Mouse (Mus musculus): ENCODE data around the gene Fignl2. TPM values are rescaled to one million over a fixed set of nuclear protein-coding genes. Genes with fewer than 3 reads are reported as not detected.
"Not testable (repeated sequence)": the region's sequence is repeated elsewhere in the genome, so short reads cannot be mapped to it uniquely, and the experiment has no call there.

The Fignl2 gene
- polyA plus RNA-seq, 1 experiment from 2014 or later, result 2.1 TPM

GRCm38 (mm10) chr15:101115511-101116110 is 37.2 kb upstream of the Fignl2 start, which contains the start of gene Ankrd33:
Gene Ankrd33, plus strand, starts transcription at chr15:101115755.
- no peak within 1 kb of the TSS for H3K27ac ChIP-seq (ENCODE audit: low read depth, low read length)
- no peak within 1 kb of the TSS for H3K9ac ChIP-seq (ENCODE audit: low read depth, low read length)
- no peaks in the 10 kb centered on the region for H3K4me1 ChIP-seq (replicated peaks; ENCODE audit: control insufficient read depth, insufficient read depth, low read length)
- H3K4me2 ChIP-seq (replicated peaks; ENCODE audit: low read depth, low read length), result no peak within 1 kb of the TSS
- H3K9me3 ChIP-seq (ENCODE audit: control insufficient read depth, low read length), result no peaks in the 10 kb centered on the region
- 78% methylated on average over 5 of the region's 5 CpGs for WGBS
- no peaks in the 10 kb centered on the region for H3K27me3 ChIP-seq (ENCODE audit: control insufficient read depth, insufficient read depth, low read length)
- no peak within 1 kb of the TSS for H3K4me3 ChIP-seq (ENCODE audit: low read depth, low read length)
- DNase-seq (ENCODE audit: low spot score) (no peak), ATAC-seq (ENCODE audit: low FRiP score) (no peak)
- H3K36me3 ChIP-seq (ENCODE audit: control insufficient read depth, insufficient read depth, low read length), result no peaks in the 10 kb centered on the region

DNA sequence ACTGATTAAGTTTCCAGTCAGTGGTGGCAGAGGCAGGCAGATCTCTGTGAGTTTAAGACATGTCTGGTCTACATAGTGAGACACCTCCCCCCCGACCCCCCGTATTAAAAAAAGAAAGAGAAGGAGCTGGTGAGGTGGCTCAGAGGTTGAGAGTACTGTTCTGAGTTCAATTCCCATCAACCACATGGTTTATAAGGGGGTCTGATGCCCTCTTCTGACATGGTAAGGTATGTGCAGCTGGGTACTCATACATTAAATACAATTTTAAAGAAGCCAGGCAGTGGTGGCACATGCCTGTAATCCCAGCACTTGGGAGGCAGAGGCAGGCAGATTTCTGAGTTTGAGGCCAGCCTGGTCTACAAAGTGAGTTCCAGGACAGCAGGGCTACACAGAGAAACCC is 35.4 kb upstream of the Fignl2 start:
- H3K4me3 ChIP-seq (ENCODE audit: low read depth, low read length); DNase-seq (ENCODE audit: low spot score): not testable (repeated sequence)
- 91% methylated on average over 2 of the region's 2 CpGs for WGBS

DNA sequence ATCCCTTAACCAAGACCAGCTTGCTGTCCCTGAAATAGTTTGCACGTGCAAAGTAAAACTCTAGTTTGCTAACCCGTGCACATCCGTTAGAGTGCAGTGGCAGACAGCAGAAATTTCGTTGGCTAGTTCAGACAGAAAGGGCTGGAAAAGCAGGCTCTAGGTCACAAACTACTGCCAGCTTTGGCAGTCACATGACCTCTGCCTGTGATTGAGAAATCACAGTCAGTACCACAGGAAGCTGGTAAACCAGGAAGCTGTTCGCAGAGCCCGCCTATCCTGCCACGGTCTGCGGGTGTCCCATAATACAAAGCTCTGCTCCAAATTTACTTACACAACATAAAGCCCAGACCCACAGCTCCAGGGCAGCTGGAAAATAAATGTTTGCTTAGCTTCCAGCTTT is 34.8 kb upstream of the Fignl2 start:
- no peak for ATAC-seq (ENCODE audit: low FRiP score)
- Histone ChIP-seq H3K4me1 (replicated peaks; ENCODE audit: control insufficient read depth, insufficient read depth, low read length) (no peaks in the 10 kb centered on the region), H3K4me2 (replicated peaks; ENCODE audit: low read depth, low read length) (no peak overlapping the region), H3K27ac (ENCODE audit: low read depth, low read length) (no peak overlapping the region), H3K4me3 (ENCODE audit: low read depth, low read length) (no peak overlapping the region), H3K9ac (ENCODE audit: low read depth, low read length) (no peak overlapping the region), H3K36me3 (ENCODE audit: control insufficient read depth, insufficient read depth, low read length) (no peaks in the 10 kb centered on the region), H3K9me3 (ENCODE audit: control insufficient read depth, low read length) (no peaks in the 10 kb centered on the region), H3K27me3 (ENCODE audit: control insufficient read depth, insufficient read depth, low read length) (no peaks in the 10 kb centered on the region)
- DNase-seq (ENCODE audit: low spot score), result no peak
- WGBS, result 81% methylated on average over 8 of the region's 8 CpGs

More for the DNA sequence above, 35.4 kb upstream of the Fignl2 start:
- H3K9ac ChIP-seq (ENCODE audit: low read depth, low read length); H3K27me3 ChIP-seq (ENCODE audit: control insufficient read depth, insufficient read depth, low read length); H3K9me3 ChIP-seq (ENCODE audit: control insufficient read depth, low read length); H3K4me1 ChIP-seq (replicated peaks; ENCODE audit: control insufficient read depth, insufficient read depth, low read length); ATAC-seq (ENCODE audit: low FRiP score); H3K4me2 ChIP-seq (replicated peaks; ENCODE audit: low read depth, low read length); H3K36me3 ChIP-seq (ENCODE audit: control insufficient read depth, insufficient read depth, low read length); H3K27ac ChIP-seq (ENCODE audit: low read depth, low read length): not testable (repeated sequence)

DNA sequence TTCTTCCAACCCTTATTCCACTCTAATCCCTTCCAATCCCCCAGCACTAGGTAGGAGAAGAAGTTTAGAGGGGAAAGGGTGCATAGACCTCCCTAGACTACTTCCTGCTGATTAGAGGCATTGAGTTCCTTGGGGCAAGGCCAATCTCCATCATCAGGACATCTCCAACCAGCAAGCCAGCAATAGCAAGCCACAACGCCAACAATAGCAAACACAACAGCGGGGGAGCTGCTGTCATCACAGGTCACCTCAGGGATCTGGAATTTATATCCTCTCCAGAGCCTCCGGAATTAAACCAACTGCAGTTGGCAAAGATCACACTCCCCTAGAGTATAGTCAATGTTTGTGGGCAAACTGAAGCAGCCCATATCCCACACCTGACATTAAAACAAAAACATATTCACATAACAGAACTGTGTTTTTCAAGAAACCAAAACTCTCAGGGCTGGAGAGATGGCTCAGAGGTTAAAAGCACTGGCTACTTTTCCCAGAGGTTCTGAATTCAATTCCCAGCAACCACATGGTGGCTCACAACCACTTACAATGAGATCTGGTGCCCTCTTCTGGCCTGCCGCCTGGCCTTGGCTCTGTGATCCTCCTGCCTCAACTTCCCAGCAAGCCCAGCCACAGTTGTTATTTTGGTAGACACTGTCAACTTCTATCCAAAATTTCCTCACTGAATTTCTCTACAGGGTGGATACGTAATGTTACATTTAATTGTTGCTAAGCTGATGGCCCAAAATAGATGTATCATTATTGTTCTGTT is 29.7 kb upstream of the Fignl2 start:
- no peak for DNase-seq (ENCODE audit: low spot score)
- no peaks in the 10 kb centered on the region for H3K9me3 ChIP-seq (ENCODE audit: control insufficient read depth, low read length)
- no peaks in the 10 kb centered on the region; the same call in 1 of the 2 replicates for H3K4me1 ChIP-seq (replicated peaks; ENCODE audit: control insufficient read depth, insufficient read depth, low read length)
- no peak overlapping the region for H3K4me3 ChIP-seq (ENCODE audit: low read depth, low read length)
- no peak overlapping the region for H3K9ac ChIP-seq (ENCODE audit: low read depth, low read length)
- H3K27me3 ChIP-seq (ENCODE audit: control insufficient read depth, insufficient read depth, low read length), result no peaks in the 10 kb centered on the region
- H3K4me2 ChIP-seq (replicated peaks; ENCODE audit: low read depth, low read length), result no peak overlapping the region
- WGBS, result 86% methylated on average over 5 of the region's 5 CpGs
- H3K36me3 ChIP-seq (ENCODE audit: control insufficient read depth, insufficient read depth, low read length), result no peaks in the 10 kb centered on the region
- no peak overlapping the region for H3K27ac ChIP-seq (ENCODE audit: low read depth, low read length)
- ATAC-seq (ENCODE audit: low FRiP score), result no peak

GRCm38 (mm10) chr15:101106011-101106410 is 27.6 kb upstream of the Fignl2 start:
- no peak overlapping the region for H3K27ac ChIP-seq (ENCODE audit: low read depth, low read length)
- H3K4me1 ChIP-seq (replicated peaks; ENCODE audit: control insufficient read depth, insufficient read depth, low read length), result no peaks in the 10 kb centered on the region; the same call in 1 of the 2 replicates
- DNase-seq (ENCODE audit: low spot score) (no peak), ATAC-seq (ENCODE audit: low FRiP score) (no peak)
- H3K9me3 ChIP-seq (ENCODE audit: control insufficient read depth, low read length), result no peaks in the 10 kb centered on the region
- no peaks in the 10 kb centered on the region for H3K27me3 ChIP-seq (ENCODE audit: control insufficient read depth, insufficient read depth, low read length)
- no peaks in the 10 kb centered on the region for H3K36me3 ChIP-seq (ENCODE audit: control insufficient read depth, insufficient read depth, low read length)
- no peak overlapping the region for H3K9ac ChIP-seq (ENCODE audit: low read depth, low read length)
- H3K4me2 ChIP-seq (replicated peaks; ENCODE audit: low read depth, low read length), result no peak overlapping the region
- WGBS, result 86% methylated on average over 10 of the region's 10 CpGs
- no peak overlapping the region for H3K4me3 ChIP-seq (ENCODE audit: low read depth, low read length)

DNA sequence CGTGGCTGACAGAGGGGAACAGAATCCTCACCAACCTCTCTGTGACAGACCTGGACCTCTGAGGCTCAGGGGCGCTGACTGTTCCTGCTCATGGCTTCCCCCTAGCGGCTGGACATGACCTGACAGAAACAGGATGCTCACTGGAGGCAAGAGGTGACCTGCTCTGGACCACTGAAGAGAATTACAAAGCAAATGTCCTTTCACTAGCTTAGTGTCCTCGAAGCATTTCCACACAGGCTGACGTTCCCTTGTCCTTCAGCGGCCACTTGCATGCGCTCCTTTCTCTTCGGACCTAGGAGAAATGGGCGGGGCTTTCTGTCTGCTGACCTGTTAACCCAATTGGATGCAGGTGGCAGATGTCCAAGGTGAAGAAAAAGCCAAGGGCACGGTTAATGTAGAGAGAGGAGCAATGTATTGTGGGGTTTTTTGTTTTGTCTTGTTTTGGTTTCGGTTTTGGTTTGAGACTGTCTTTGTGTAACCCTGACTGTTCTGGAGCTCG is 27.2 kb upstream of the Fignl2 start:
- 17% methylated on average over 12 of the region's 12 CpGs for WGBS
- peak; percentile 84 for DNase-seq (ENCODE audit: low spot score)
- no peaks in the 10 kb centered on the region; the same call in 1 of the 2 replicates for H3K4me1 ChIP-seq (replicated peaks; ENCODE audit: control insufficient read depth, insufficient read depth, low read length)
- H3K27ac ChIP-seq (ENCODE audit: low read depth, low read length), result no peak overlapping the region
- no peaks in the 10 kb centered on the region for H3K27me3 ChIP-seq (ENCODE audit: control insufficient read depth, insufficient read depth, low read length)
- H3K9ac ChIP-seq (ENCODE audit: low read depth, low read length), result no peak overlapping the region
- H3K4me2 ChIP-seq (replicated peaks; ENCODE audit: low read depth, low read length), result no peak overlapping the region
- ATAC-seq (ENCODE audit: low FRiP score), result peak; percentile 72
- H3K9me3 ChIP-seq (ENCODE audit: control insufficient read depth, low read length), result no peaks in the 10 kb centered on the region
- no peak overlapping the region for H3K4me3 ChIP-seq (ENCODE audit: low read depth, low read length)
- H3K36me3 ChIP-seq (ENCODE audit: control insufficient read depth, insufficient read depth, low read length), result no peaks in the 10 kb centered on the region

DNA sequence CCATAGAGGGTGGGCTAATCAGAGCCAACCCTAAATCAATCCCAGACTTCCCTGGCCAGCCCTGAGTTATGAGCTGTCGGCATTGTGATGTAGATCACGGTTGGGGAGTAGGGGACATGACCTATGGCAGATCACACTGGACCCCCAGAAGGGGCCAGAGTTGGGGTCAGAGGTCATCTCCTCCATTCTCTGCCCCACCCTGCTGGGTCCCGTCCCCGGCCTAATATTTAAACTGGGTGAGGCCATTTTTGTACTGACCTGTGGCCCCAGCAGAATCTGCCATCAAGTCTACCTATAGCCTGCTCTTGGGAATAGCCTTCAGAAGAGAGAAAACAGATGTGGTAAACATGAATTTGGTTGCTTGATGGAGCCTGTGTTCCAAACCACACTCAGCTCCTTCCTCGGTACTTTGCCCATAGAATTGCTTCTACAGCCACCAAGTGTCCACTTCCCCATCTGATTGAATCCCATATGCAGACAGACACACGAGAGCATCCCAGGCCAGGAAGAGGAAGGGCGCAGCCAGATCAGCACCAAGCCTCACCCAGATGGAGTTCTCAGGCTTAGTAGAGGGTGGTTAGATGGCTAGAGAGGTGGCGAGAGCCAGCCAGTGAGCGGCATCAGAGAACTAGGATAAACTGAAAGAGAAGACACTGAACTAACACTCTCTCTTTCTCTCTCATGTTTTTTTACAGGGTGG is 25.4 kb upstream of the Fignl2 start:
- H3K27me3 ChIP-seq (ENCODE audit: control insufficient read depth, insufficient read depth, low read length), result no peaks in the 10 kb centered on the region
- H3K4me1 ChIP-seq (replicated peaks; ENCODE audit: control insufficient read depth, insufficient read depth, low read length), result peaks cover under 1% of the 10 kb centered on the region
- no peaks in the 10 kb centered on the region for H3K9me3 ChIP-seq (ENCODE audit: control insufficient read depth, low read length)
- no peak overlapping the region for H3K4me3 ChIP-seq (ENCODE audit: low read depth, low read length)
- no peak overlapping the region for H3K27ac ChIP-seq (ENCODE audit: low read depth, low read length)
- 67% methylated on average over 9 of the region's 9 CpGs for WGBS
- H3K9ac ChIP-seq (ENCODE audit: low read depth, low read length), result no peak overlapping the region
- H3K4me2 ChIP-seq (replicated peaks; ENCODE audit: low read depth, low read length), result no peak overlapping the region; the same call in 1 of the 2 replicates
- DNase-seq (ENCODE audit: low spot score) (no peak), ATAC-seq (ENCODE audit: low FRiP score) (no peak)
- no peaks in the 10 kb centered on the region for H3K36me3 ChIP-seq (ENCODE audit: control insufficient read depth, insufficient read depth, low read length)

DNA sequence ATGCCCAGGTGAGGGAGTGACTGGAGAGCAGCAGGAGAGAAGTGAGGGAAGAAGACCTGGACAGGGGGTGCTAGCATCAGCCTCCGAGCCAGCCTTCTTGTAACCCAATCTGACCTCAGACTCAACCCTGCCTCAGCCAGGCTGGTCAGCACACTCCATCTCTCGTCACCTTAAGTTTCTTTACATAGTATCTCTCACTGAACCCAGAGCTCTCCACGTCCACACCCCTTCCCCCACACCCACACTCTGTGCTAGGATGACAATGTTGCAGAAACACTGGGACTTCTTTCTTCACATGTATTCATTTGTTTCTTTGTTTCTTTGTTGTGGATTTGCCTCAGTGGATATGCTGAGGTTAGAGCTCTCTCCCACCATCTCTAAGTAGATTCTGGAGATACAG is 22.6 kb upstream of the Fignl2 start:
- 71% methylated on average over 3 of the region's 3 CpGs for WGBS
- ATAC-seq (ENCODE audit: low FRiP score), result no peak

More for the DNA sequence above, 22.6 kb upstream of the Fignl2 start:
- no peak overlapping the region for H3K9ac ChIP-seq (ENCODE audit: low read depth, low read length)
- peaks cover 15% of the 10 kb centered on the region for H3K4me1 ChIP-seq (replicated peaks; ENCODE audit: control insufficient read depth, insufficient read depth, low read length)
- no peak for DNase-seq (ENCODE audit: low spot score)
- H3K4me3 ChIP-seq (ENCODE audit: low read depth, low read length), result no peak overlapping the region
- no peak overlapping the region for H3K27ac ChIP-seq (ENCODE audit: low read depth, low read length)
- H3K27me3 ChIP-seq (ENCODE audit: control insufficient read depth, insufficient read depth, low read length), result no peaks in the 10 kb centered on the region
- H3K36me3 ChIP-seq (ENCODE audit: control insufficient read depth, insufficient read depth, low read length), result no peaks in the 10 kb centered on the region
- no peaks in the 10 kb centered on the region for H3K9me3 ChIP-seq (ENCODE audit: control insufficient read depth, low read length)
- no peak overlapping the region for H3K4me2 ChIP-seq (replicated peaks; ENCODE audit: low read depth, low read length)

Data from hindbrain, embryonic 11.5 days (tissue).